Mouse (Mus musculus) liver, embryonic 12.5 days (tissue): ENCODE data around the gene Far1. TPM values are rescaled to one million over a fixed set of nuclear protein-coding genes. Genes with fewer than 3 reads are reported as not detected.

Experiments
- ATAC-seq: fragments of 200-750 bp; cut with Nextera tagmentation; 2 replicates; pipeline ENCODE4 v1.8.0; 2017; ENCODE audit warnings: moderate number of reproducible peaks, mild to moderate bottlenecking, moderate library complexity
- H3K27ac ChIP-seq: fragments of 300-500 bp; sonication (generic); 2 replicates; pipeline ENCODE4 v1.5.1; 2016; ENCODE audit warnings: mild to moderate bottlenecking
- H3K27me3 ChIP-seq: fragments of 300-500 bp; sonication (generic); replicated peaks from 2 replicates; pipeline ENCODE4 v1.6.1; 2016; ENCODE audit warnings: mild to moderate bottlenecking, moderate library complexity
- H3K36me3 ChIP-seq: fragments of 300-500 bp; sonication (generic); 2 replicates; pipeline ENCODE4 v1.6.1; 2016; ENCODE audit warnings: mild to moderate bottlenecking, moderate library complexity
- H3K4me1 ChIP-seq: fragments of 300-500 bp; sonication (generic); 2 replicates; pipeline ENCODE4 v1.6.1; 2016
- H3K4me2 ChIP-seq: fragments of 300-500 bp; sonication (generic); 2 replicates; pipeline ENCODE4 v1.6.1; 2016; ENCODE audit warnings: mild to moderate bottlenecking, moderate library complexity
- H3K4me3 ChIP-seq: fragments of 300-500 bp; sonication (generic); 2 replicates; pipeline ENCODE4 v1.5.1; 2016; ENCODE audit warnings: mild to moderate bottlenecking, moderate library complexity
- H3K9ac ChIP-seq: fragments of 300-500 bp; sonication (generic); 2 replicates; pipeline ENCODE4 v1.6.1; 2016; ENCODE audit warnings: mild to moderate bottlenecking, moderate library complexity
- H3K9me3 ChIP-seq: fragments of 300-500 bp; sonication (generic); replicated peaks from 2 replicates; pipeline ENCODE4 v1.6.1; 2016; ENCODE audit warnings: mild to moderate bottlenecking, moderate library complexity
- WGBS: fragments of 180-500 bp; shearing (Covaris S2); methylation state at CpG from one replicate; pipeline ENCODE4 v1.1.7; 2016; ENCODE audit not compliant: insufficient replicate concordance; 5-methylcytosine and 5-hydroxymethylcytosine counted together
- polyA plus RNA-seq: library from polyadenylated mRNA; unstranded; fragments of >200 nt; fragmentation: Nextera tagmentation; extraction: Ambion mirVana; gene quantifications from 2 replicates; pipeline ENCODE4 v1.2.1, GENCODE M21; 2016

Far1 gene
- polyA plus RNA-seq, 1 experiment from 2014 or later: 33.1 TPM

GRCm38 (mm10) chr7:113582111-113582510 lies 68.5 kb downstream of the Far1 start:
- H3K36me3 ChIP-seq: no peaks in the 10 kb centered on the region
- H3K4me1 ChIP-seq: no peaks in the 10 kb centered on the region
- no peaks in the 10 kb centered on the region for H3K27me3 ChIP-seq
- WGBS: 59% methylated on average over 2 of the region's 2 CpGs
- no peak overlapping the region for H3K4me3 ChIP-seq
- no peak overlapping the region for H3K4me2 ChIP-seq
- ATAC-seq: no peak
- H3K9me3 ChIP-seq: no peaks in the 10 kb centered on the region
- no peak overlapping the region for H3K9ac ChIP-seq
- no peak overlapping the region for H3K27ac ChIP-seq

GRCm38 (mm10) chr7:113589211-113589610 lies 75.6 kb downstream of the Far1 start:
- H3K4me3 ChIP-seq: no peak overlapping the region
- H3K27ac ChIP-seq: no peak overlapping the region
- H3K4me1 ChIP-seq: no peaks in the 10 kb centered on the region
- H3K27me3 ChIP-seq: no peaks in the 10 kb centered on the region
- H3K9me3 ChIP-seq: no peaks in the 10 kb centered on the region
- WGBS: 75% methylated on average over 2 of the region's 2 CpGs
- no peak overlapping the region for H3K4me2 ChIP-seq
- H3K36me3 ChIP-seq: no peaks in the 10 kb centered on the region
- no peak overlapping the region for H3K9ac ChIP-seq
- ATAC-seq: no peak

GRCm38 (mm10) chr7:113590330-113590729 lies 76.7 kb downstream of the Far1 start:
- H3K9me3 ChIP-seq: no peaks in the 10 kb centered on the region
- no peak overlapping the region for H3K4me2 ChIP-seq
- H3K27ac ChIP-seq: no peak overlapping the region
- no peaks in the 10 kb centered on the region for H3K4me1 ChIP-seq
- 34% methylated on average over 1 of the region's 1 CpGs for WGBS
- no peak overlapping the region for H3K4me3 ChIP-seq
- H3K9ac ChIP-seq: no peak overlapping the region
- H3K36me3 ChIP-seq: no peaks in the 10 kb centered on the region
- no peak for ATAC-seq
- H3K27me3 ChIP-seq: no peaks in the 10 kb centered on the region

GRCm38 (mm10) chr7:113591084-113591483 lies 77.5 kb downstream of the Far1 start:
- H3K9me3 ChIP-seq: no peaks in the 10 kb centered on the region
- no peak overlapping the region for H3K4me2 ChIP-seq
- no peak overlapping the region for H3K27ac ChIP-seq
- no peak overlapping the region for H3K9ac ChIP-seq
- no peaks in the 10 kb centered on the region for H3K4me1 ChIP-seq
- H3K4me3 ChIP-seq: no peak overlapping the region
- H3K36me3 ChIP-seq: no peaks in the 10 kb centered on the region
- ATAC-seq: no peak
- WGBS: 59% methylated on average over 1 of the region's 1 CpGs
- no peaks in the 10 kb centered on the region for H3K27me3 ChIP-seq

GRCm38 (mm10) chr7:113591557-113592354 lies 78.1 kb downstream of the Far1 start:
- H3K27ac ChIP-seq: no peak overlapping the region
- whole genome bisulfite sequencing: 50% methylated on average over 9 of the region's 9 CpGs

GRCm38 (mm10) chr7:113592696-113593095 lies 79.1 kb downstream of the Far1 start:
- no peak for ATAC-seq
- H3K4me1 ChIP-seq: no peaks in the 10 kb centered on the region
- no peak overlapping the region for H3K4me3 ChIP-seq
- no peaks in the 10 kb centered on the region for H3K36me3 ChIP-seq
- H3K9me3 ChIP-seq: no peaks in the 10 kb centered on the region
- H3K27me3 ChIP-seq: no peaks in the 10 kb centered on the region
- 78% methylated on average over 9 of the region's 9 CpGs for WGBS
- no peak overlapping the region for H3K9ac ChIP-seq
- no peak overlapping the region for H3K4me2 ChIP-seq
- no peak overlapping the region for H3K27ac ChIP-seq

More at GRCm38 (mm10) chr7:113591557-113592354, 78.1 kb downstream of the Far1 start:
- H3K27me3 ChIP-seq: no peaks in the 10 kb centered on the region
- H3K9me3 ChIP-seq: no peaks in the 10 kb centered on the region
- no peak overlapping the region for H3K9ac ChIP-seq
- ATAC-seq: no peak
- no peak overlapping the region for H3K4me3 ChIP-seq
- no peaks in the 10 kb centered on the region for H3K36me3 ChIP-seq
- H3K4me1 ChIP-seq: no peaks in the 10 kb centered on the region
- no peak overlapping the region for H3K4me2 ChIP-seq

- H3K4me3 ChIP-seq: no peak overlapping the region
- H3K9ac ChIP-seq: no peak overlapping the region
- H3K27me3 ChIP-seq: no peaks in the 10 kb centered on the region
- H3K9me3 ChIP-seq: no peaks in the 10 kb centered on the region
- H3K27ac ChIP-seq: no peak overlapping the region
- H3K4me1 ChIP-seq: no peaks in the 10 kb centered on the region
- no peak for ATAC-seq
- 4% methylated on average over 3 of the region's 3 CpGs for WGBS
- H3K4me2 ChIP-seq: no peak overlapping the region
- H3K36me3 ChIP-seq: no peaks in the 10 kb centered on the region
Observed at GRCm38 (mm10) chr7:113594363-113594762, 80.7 kb downstream of the Far1 start.

- no peak for ATAC-seq
- Histone ChIP-seq H3K4me1 (no peaks in the 10 kb centered on the region), H3K4me3 (no peak overlapping the region), H3K9ac (no peak overlapping the region), H3K4me2 (no peak overlapping the region), H3K27ac (no peak overlapping the region), H3K27me3 (no peaks in the 10 kb centered on the region; the same call in 1 of the 2 replicates), H3K36me3 (no peaks in the 10 kb centered on the region), H3K9me3 (no peaks in the 10 kb centered on the region)
Observed at GRCm38 (mm10) chr7:113597231-113597630, 83.6 kb downstream of the Far1 start.

GRCm38 (mm10) chr7:113601803-113602202 lies 88.2 kb downstream of the Far1 start:
- no peaks in the 10 kb centered on the region for H3K9me3 ChIP-seq
- no peak overlapping the region for H3K9ac ChIP-seq
- H3K27ac ChIP-seq: no peak overlapping the region
- H3K4me1 ChIP-seq: no peaks in the 10 kb centered on the region
- H3K4me2 ChIP-seq: no peak overlapping the region
- ATAC-seq: no peak
- 72% methylated on average over 3 of the region's 3 CpGs for WGBS
- no peaks in the 10 kb centered on the region; the same call in 1 of the 2 replicates for H3K27me3 ChIP-seq
- no peak overlapping the region for H3K4me3 ChIP-seq
- H3K36me3 ChIP-seq: no peaks in the 10 kb centered on the region

GRCm38 (mm10) chr7:113607928-113608327 lies 94.3 kb downstream of the Far1 start:
- no peak overlapping the region for H3K27ac ChIP-seq
- H3K36me3 ChIP-seq: no peaks in the 10 kb centered on the region
- H3K9me3 ChIP-seq: no peaks in the 10 kb centered on the region
- WGBS: 43% methylated on average over 9 of the region's 9 CpGs
- H3K27me3 ChIP-seq: no peaks in the 10 kb centered on the region
- no peaks in the 10 kb centered on the region for H3K4me1 ChIP-seq
- no peak overlapping the region for H3K9ac ChIP-seq
- H3K4me2 ChIP-seq: no peak overlapping the region
- H3K4me3 ChIP-seq: no peak overlapping the region
- no peak for ATAC-seq

- Histone ChIP-seq H3K4me2 (no peak overlapping the region), H3K9ac (no peak overlapping the region), H3K27ac (no peak overlapping the region), H3K27me3 (no peaks in the 10 kb centered on the region), H3K4me1 (no peaks in the 10 kb centered on the region), H3K9me3 (no peaks in the 10 kb centered on the region), H3K4me3 (no peak overlapping the region), H3K36me3 (no peaks in the 10 kb centered on the region)
- WGBS: 20% methylated on average over 8 of the region's 8 CpGs
- ATAC-seq: no peak
Observed at GRCm38 (mm10) chr7:113609027-113609705, 95.5 kb downstream of the Far1 start.

- 26% methylated on average over 4 of the region's 4 CpGs for WGBS
- no peaks in the 10 kb centered on the region for H3K9me3 ChIP-seq
- H3K27me3 ChIP-seq: no peaks in the 10 kb centered on the region
- ATAC-seq: no peak
- no peak overlapping the region for H3K27ac ChIP-seq
- no peaks in the 10 kb centered on the region for H3K36me3 ChIP-seq
- H3K4me1 ChIP-seq: no peaks in the 10 kb centered on the region
- no peak overlapping the region for H3K4me2 ChIP-seq
- no peak overlapping the region for H3K9ac ChIP-seq
- no peak overlapping the region for H3K4me3 ChIP-seq
Observed at GRCm38 (mm10) chr7:113612628-113613027, 99.0 kb downstream of the Far1 start.
